Mouse (Mus musculus): ENCODE data around the gene Gpr162.
A peak's percentile ranks its signal among the peaks of the same experiment; 100 is the strongest.
"Not testable (repeated sequence)": the region's sequence is repeated elsewhere in the genome, so short reads cannot be mapped to it uniquely, and the experiment has no call there.

The Gpr162 gene

GRCm38 (mm10) chr6:124863658-124864298 is at the start of gene Gpr162:
Gpr162 (minus strand) TSS chr6:124863983.
- DNase-seq (ENCODE audit: low read depth): no peak

GRCm38 (mm10) chr6:124913214-124913613 is 49.4 kb upstream of the Gpr162 start:
- no peak for DNase-seq (ENCODE audit: low read depth)

- DNase-seq (ENCODE audit: low read depth): no peak
Measured at GRCm38 (mm10) chr6:124911533-124912218, 47.9 kb upstream of the Gpr162 start, which contains the start of gene Lag3. Lag3 (minus strand) TSS chr6:124911705.

- no peak for DNase-seq (ENCODE audit: low read depth)
Measured at GRCm38 (mm10) chr6:124910032-124910431, 46.2 kb upstream of the Gpr162 start.

- DNase-seq (ENCODE audit: low read depth): no peak
Measured at GRCm38 (mm10) chr6:124907767-124908166, 44.0 kb upstream of the Gpr162 start.

GRCm38 (mm10) chr6:124904991-124905860 is 41.4 kb upstream of the Gpr162 start:
- DNase-seq (ENCODE audit: low read depth): no peak

GRCm38 (mm10) chr6:124904161-124904981 is 40.6 kb upstream of the Gpr162 start:
- peak; percentile 69 for DNase-seq (ENCODE audit: low read depth)

- peak; percentile 65 for DNase-seq (ENCODE audit: low read depth)
Measured at GRCm38 (mm10) chr6:124903580-124904151, 39.9 kb upstream of the Gpr162 start.

- DNase-seq (ENCODE audit: low read depth): no peak
Measured at GRCm38 (mm10) chr6:124901851-124902250, 38.1 kb upstream of the Gpr162 start.

- DNase-seq (ENCODE audit: low read depth): no peak
Measured at GRCm38 (mm10) chr6:124900801-124901480, 37.2 kb upstream of the Gpr162 start.

GRCm38 (mm10) chr6:124900056-124900800 is 36.4 kb upstream of the Gpr162 start:
- DNase-seq (ENCODE audit: low read depth): no peak

- DNase-seq (ENCODE audit: low read depth): no peak
Measured at GRCm38 (mm10) chr6:124898359-124898758, 34.6 kb upstream of the Gpr162 start.

- DNase-seq (ENCODE audit: low read depth): not testable (repeated sequence)
Measured at GRCm38 (mm10) chr6:124894113-124894512, 30.3 kb upstream of the Gpr162 start.

GRCm38 (mm10) chr6:124890997-124891396 is 27.2 kb upstream of the Gpr162 start:
- DNase-seq (ENCODE audit: low read depth): no peak

GRCm38 (mm10) chr6:124888555-124889125 is 24.9 kb upstream of the Gpr162 start:
- no peak for DNase-seq (ENCODE audit: low read depth)

- no peak for DNase-seq (ENCODE audit: low read depth)
Measured at GRCm38 (mm10) chr6:124887986-124888385, 24.2 kb upstream of the Gpr162 start, which contains the start of gene Cd4. Cd4 (minus strand) TSS chr6:124888221.

- no peak for DNase-seq (ENCODE audit: low read depth)
Measured at GRCm38 (mm10) chr6:124885956-124886381, 22.2 kb upstream of the Gpr162 start.

GRCm38 (mm10) chr6:124884714-124885500 is 21.1 kb upstream of the Gpr162 start:
- DNase-seq (ENCODE audit: low read depth): no peak

GRCm38 (mm10) chr6:124883351-124883750 is 19.6 kb upstream of the Gpr162 start:
- no peak for DNase-seq (ENCODE audit: low read depth)
